In genomic region chr19:37237306-37237705, GRCm38 (mm10) we compare ENCODE assay signal across 19 mouse cellular contexts. TPM values are rescaled to one million over a fixed set of nuclear protein-coding genes. Genes with fewer than 3 reads are reported as not detected.
DNase-seq lines count a peak whose midpoint lies in the region; ATAC-seq and TF ChIP-seq lines count a peak whose summit lies in the region.
"Had no signal": no experiment of that assay in that cellular context is flagged by ENCODE, and none has a peak within 500 bp of the region (broad histone marks: within the 10 kb centered on the region; RNA-seq: fewer than 3 reads in every experiment).

No protein-coding gene starts in this region.

- no peaks in the 10 kb centered on the region for H3K9me3 ChIP-seq in heart, embryonic 13.5 days
- peaks cover 9% of the 10 kb centered on the region for H3K9me3 ChIP-seq in G1E (replicated peaks)
- H3K9me3 ChIP-seq in erythroblast, embryonic 14.5 days (ENCODE audit: control insufficient read depth, low read length): no peaks in the 10 kb centered on the region
- no peaks in the 10 kb centered on the region for H3K9me3 ChIP-seq in liver, embryonic 16.5 days (replicated peaks; ENCODE audit: control insufficient read depth, low read length)
- H3K9me3 ChIP-seq in hindbrain, embryonic 16.5 days (ENCODE audit: control insufficient read depth, low read length): no peaks in the 10 kb centered on the region
- H3K9me3 ChIP-seq: kidney, embryonic 15.5 days; midbrain, embryonic 10.5 days; neural tube, embryonic 13.5 days had no signal

- H3K27me3 ChIP-seq in heart, embryonic 13.5 days (replicated peaks): peaks cover 56% of the 10 kb centered on the region
- H3K27me3 ChIP-seq in G1E (ENCODE audit: insufficient read depth, low read length): peaks cover 10% of the 10 kb centered on the region
- H3K27me3 ChIP-seq in erythroblast, embryonic 14.5 days (ENCODE audit: control insufficient read depth): peaks cover 15% of the 10 kb centered on the region
- peaks cover 3% of the 10 kb centered on the region for H3K27me3 ChIP-seq in liver, embryonic 16.5 days (ENCODE audit: control insufficient read depth, insufficient read depth, low read depth, low read length)
- no peaks in the 10 kb centered on the region for H3K27me3 ChIP-seq in hindbrain, embryonic 16.5 days (replicated peaks; ENCODE audit: control insufficient read depth, insufficient read depth, low read length)

- no peak overlapping the region for H3K4me3 ChIP-seq in heart, embryonic 13.5 days
- peak overlapping the region; percentile 67; the same call in 1 of the 2 replicates for H3K4me3 ChIP-seq in G1E (ENCODE audit: low read depth, low read length)
- H3K4me3 ChIP-seq in erythroblast, embryonic 14.5 days (replicated peaks): peak overlapping the region; percentile 64
- H3K4me3 ChIP-seq in liver, embryonic 16.5 days (ENCODE audit: low read depth, low read length): peak overlapping the region; percentile 39
- no peak overlapping the region for H3K4me3 ChIP-seq in hindbrain, embryonic 16.5 days (ENCODE audit: low read length)
- H3K4me3 ChIP-seq: kidney, embryonic 15.5 days; neural tube, embryonic 13.5 days had no signal

- H3K27ac ChIP-seq in heart, embryonic 13.5 days (replicated peaks): peak overlapping the region; percentile 25; the same call in 1 of the 2 replicates
- H3K27ac ChIP-seq in liver, embryonic 16.5 days (ENCODE audit: low read length): peak overlapping the region; percentile 98
- no peak overlapping the region for H3K27ac ChIP-seq in hindbrain, embryonic 16.5 days (ENCODE audit: low read depth, low read length)
- H3K27ac ChIP-seq: kidney, embryonic 15.5 days; neural tube, embryonic 13.5 days had no signal

- H3K4me2 ChIP-seq in heart, embryonic 13.5 days: peak overlapping the region; percentile 52
- H3K4me2 ChIP-seq in liver, embryonic 16.5 days (ENCODE audit: low read depth, low read length): peak overlapping the region; percentile 67
- H3K4me2 ChIP-seq in hindbrain, embryonic 16.5 days (ENCODE audit: low read length): no peak overlapping the region
- H3K4me2 ChIP-seq: kidney, embryonic 15.5 days had no signal

- WGBS in heart, embryonic 13.5 days: 56% methylated on average over 5 of the region's 5 CpGs
- WGBS in liver, embryonic 16.5 days (ENCODE audit: insufficient replicate concordance): 18% methylated on average over 5 of the region's 5 CpGs
- WGBS in hindbrain, embryonic 16.5 days: 62% methylated on average over 5 of the region's 5 CpGs

- no peaks in the 10 kb centered on the region for H3K36me3 ChIP-seq in heart, embryonic 13.5 days
- H3K36me3 ChIP-seq in G1E (replicated peaks): no peaks in the 10 kb centered on the region
- peaks cover 20% of the 10 kb centered on the region for H3K36me3 ChIP-seq in erythroblast, embryonic 14.5 days (ENCODE audit: control insufficient read depth)
- H3K36me3 ChIP-seq in liver, embryonic 16.5 days (ENCODE audit: control insufficient read depth, insufficient read depth): no peaks in the 10 kb centered on the region
- H3K36me3 ChIP-seq in hindbrain, embryonic 16.5 days (ENCODE audit: control insufficient read depth, insufficient read depth, low read length): no peaks in the 10 kb centered on the region
- H3K36me3 ChIP-seq: kidney, embryonic 15.5 days; midbrain, embryonic 10.5 days; neural tube, embryonic 13.5 days had no signal

- peaks cover 19% of the 10 kb centered on the region for H3K4me1 ChIP-seq in heart, embryonic 13.5 days
- H3K4me1 ChIP-seq in G1E (ENCODE audit: insufficient read depth, low read depth, low read length): peaks cover 51% of the 10 kb centered on the region
- peaks cover 92% of the 10 kb centered on the region for H3K4me1 ChIP-seq in erythroblast, embryonic 14.5 days (ENCODE audit: control insufficient read depth)
- peaks cover 60% of the 10 kb centered on the region for H3K4me1 ChIP-seq in liver, embryonic 16.5 days (ENCODE audit: control insufficient read depth, low read depth, low read length)
- peaks cover 5% of the 10 kb centered on the region for H3K4me1 ChIP-seq in hindbrain, embryonic 16.5 days (ENCODE audit: control insufficient read depth, insufficient read depth, low read depth, low read length)

- no peak for ATAC-seq in heart, embryonic 13.5 days (ENCODE audit: extremely low read depth, insufficient number of reproducible peaks, low FRiP score, low TSS enrichment)
- ATAC-seq in G1E (ENCODE audit: extremely low read depth, insufficient number of reproducible peaks, low FRiP score, poor library complexity, severe bottlenecking): no peak
- peak; percentile 53 for ATAC-seq in liver, embryonic 16.5 days (ENCODE audit: low read depth)
- no peak for ATAC-seq in hindbrain, embryonic 16.5 days

- TF ChIP-seq CTCF in G1E (IDR thresholded peaks at IDR 0.05; ENCODE audit: low read depth, low read length): no peak

- H3K9ac ChIP-seq in heart, embryonic 13.5 days: no peak overlapping the region
- H3K9ac ChIP-seq in liver, embryonic 16.5 days (ENCODE audit: low read depth, low read length): peak overlapping the region; percentile 70
- H3K9ac ChIP-seq in hindbrain, embryonic 16.5 days (ENCODE audit: low read depth, low read length): no peak overlapping the region
- H3K9ac ChIP-seq: kidney, embryonic 15.5 days; neural tube, embryonic 13.5 days had no signal

- no peak for DNase-seq in heart, adult 11 months
- no peak for DNase-seq in G1E (ENCODE audit: low spot score)
- DNase-seq in frontal cortex, postnatal 36 days (ENCODE audit: low spot score in 2 of 2): no peak
- no peak for DNase-seq in adrenal gland, postnatal 14 days
- DNase-seq: B cell, adult 2 months; cerebellum, adult 11-12 months; cerebellum, postnatal 36 days; gastrocnemius, postnatal 14 days; left cerebral cortex, postnatal 4 days; lung, adult 2 months; lung, postnatal 4 days; right cerebral cortex, postnatal 25 days had no signal

RNA-seq across cellular contexts. Expression of gene Cpeb3, which starts 28.9 kb away (rescaled TPM):
- polyA plus RNA-seq in heart, embryonic 13.5 days (2015; fragmentation: Nextera tagmentation; extraction: Ambion mirVana): 6.5 and 7.9 TPM in 2 replicates
- total RNA-seq in G1E (2014; fragmentation: Nextera tagmentation) (3.9 and 5.2 TPM in 2 replicates), G1E (2017) (2.0 and 2.4 TPM in 2 replicates)
- polyA plus RNA-seq in G1E (2012): 2.0 and 2.9 TPM in 2 replicates
- 7.6 and 10.1 TPM in 2 replicates for polyA plus RNA-seq in erythroblast, embryonic 14.5 days (2012)
- 3.7 and 3.8 TPM in 2 replicates for polyA plus RNA-seq in liver, embryonic 16.5 days (2015; fragmentation: Nextera tagmentation; extraction: Ambion mirVana)
- total RNA-seq in adrenal gland, postnatal 14 days (2021): 15.4 and 19.3 TPM in 2 replicates
- polyA plus RNA-seq in hindbrain, embryonic 16.5 days (2015; fragmentation: Nextera tagmentation; extraction: Ambion mirVana): 10.4 and 10.9 TPM in 2 replicates

RNA-seq across cellular contexts. Expression of gene March5, which starts 30.0 kb away (rescaled TPM):
- polyA plus RNA-seq in heart, embryonic 13.5 days (2015; fragmentation: Nextera tagmentation; extraction: Ambion mirVana): 76.9 and 83.7 TPM in 2 replicates
- total RNA-seq in G1E (2014; fragmentation: Nextera tagmentation) (131 and 133 TPM in 2 replicates), G1E (2017) (125 and 129 TPM in 2 replicates)
- polyA plus RNA-seq in G1E (2012): 64.5 and 92.4 TPM in 2 replicates
- 23.8 and 29.4 TPM in 2 replicates for polyA plus RNA-seq in erythroblast, embryonic 14.5 days (2012)
- 143 and 145 TPM in 2 replicates for polyA plus RNA-seq in liver, embryonic 16.5 days (2015; fragmentation: Nextera tagmentation; extraction: Ambion mirVana)
- total RNA-seq in adrenal gland, postnatal 14 days (2021): 143 TPM in 2 replicates
- 82.7 and 83.2 TPM in 2 replicates for polyA plus RNA-seq in hindbrain, embryonic 16.5 days (2015; fragmentation: Nextera tagmentation; extraction: Ambion mirVana)

Comparison
In these comparisons a context has a peak if more than half of its experiments do, and no peak if none do; other contexts are left out.
1. H3K4me3 ChIP-seq: peak in G1E (single experiment), erythroblast, embryonic 14.5 days (single experiment) and liver, embryonic 16.5 days (single experiment); none in heart, embryonic 13.5 days (single experiment) and hindbrain, embryonic 16.5 days (single experiment).